Comparison of ENCODE assay signal across 14 mouse cellular contexts in the genomic region with DNA sequence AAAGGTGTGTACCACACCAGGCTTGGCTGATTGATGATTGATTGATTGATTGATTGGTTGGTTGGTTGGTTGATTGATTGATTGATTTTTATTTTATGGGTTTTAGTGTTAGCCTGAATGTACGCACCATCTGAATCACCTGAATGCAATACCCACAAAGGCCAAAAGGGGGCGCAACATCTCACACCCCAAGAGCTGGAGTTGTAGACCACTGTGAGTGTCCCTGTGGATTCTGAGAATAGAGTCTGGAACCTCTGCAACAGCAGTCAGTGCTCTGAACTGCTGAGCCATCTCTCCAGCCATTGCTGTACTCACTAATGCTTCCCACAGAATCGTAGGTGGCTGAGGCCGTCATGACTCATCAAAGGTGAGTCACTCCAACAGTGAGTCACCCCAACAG.
DNase-seq lines count a peak whose midpoint lies in the region; ATAC-seq and TF ChIP-seq lines count a peak whose summit lies in the region.
"Had no signal": no experiment of that assay in that cellular context is flagged by ENCODE, and none has a peak within 500 bp of the region (broad histone marks: within the 10 kb centered on the region; RNA-seq: fewer than 3 reads in every experiment).

No protein-coding gene starts in this region.

- H3K4me2 ChIP-seq in liver, embryonic 14.5 days (ENCODE audit: low read depth) = no peak overlapping the region
- H3K4me2 ChIP-seq in liver, embryonic 11.5 days = no peak overlapping the region
- H3K4me2 ChIP-seq: limb, embryonic 13.5 days; neural tube, embryonic 13.5 days had no signal

- DNase-seq in CD4-positive, CD25-positive, alpha-beta regulatory T cell, adult 2 months (ENCODE audit: low read depth, low spot score) = peak; percentile 34
- DNase-seq in liver, embryonic 14.5 days (ENCODE audit: low read depth in 3 of 3, low spot score in 3 of 3) = no peak
- DNase-seq in liver, embryonic 11.5 days (ENCODE audit: low spot score) = no peak
- no peak for DNase-seq in G1E (ENCODE audit: low spot score)
- peak; percentile 15 for DNase-seq in naive thymus-derived CD4-positive, alpha-beta T cell, adult 2 months (ENCODE audit: low read depth)
- no peak for DNase-seq in heart, postnatal 14 days
- no peak for DNase-seq in layer of hippocampus, adult 18-20 months (ENCODE audit: low spot score in 2 of 2)
- DNase-seq: cerebellum, postnatal 36 days; gastrocnemius, postnatal 25 days; heart, postnatal 36 days had no signal

- no peak overlapping the region for H3K9ac ChIP-seq in liver, embryonic 14.5 days (replicated peaks)
- H3K9ac ChIP-seq in liver, embryonic 11.5 days (ENCODE audit: low read depth, low read length) = no peak overlapping the region
- H3K9ac ChIP-seq: limb, embryonic 13.5 days; neural tube, embryonic 13.5 days had no signal

- H3K36me3 ChIP-seq in liver, embryonic 14.5 days (replicated peaks; ENCODE audit: control insufficient read depth, insufficient read depth, low read depth) = no peaks in the 10 kb centered on the region
- no peaks in the 10 kb centered on the region for H3K36me3 ChIP-seq in liver, embryonic 11.5 days (ENCODE audit: control insufficient read depth, insufficient read depth, low read length)
- H3K36me3 ChIP-seq in G1E (replicated peaks) = no peaks in the 10 kb centered on the region
- H3K36me3 ChIP-seq: limb, embryonic 13.5 days; neural tube, embryonic 13.5 days had no signal

- H3K27ac ChIP-seq in liver, embryonic 14.5 days = no peak overlapping the region
- H3K27ac ChIP-seq in liver, embryonic 11.5 days (ENCODE audit: low read depth, low read length) = no peak overlapping the region
- H3K27ac ChIP-seq: limb, embryonic 13.5 days; neural tube, embryonic 13.5 days had no signal

- TF ChIP-seq CTCF in liver, embryonic 14.5 days (IDR thresholded peaks at IDR 0.05; ENCODE audit: low read depth) = peak; percentile 65
- peak; percentile 57; the same call in 1 of the 2 replicates for TF ChIP-seq CTCF in G1E (IDR thresholded peaks at IDR 0.05; ENCODE audit: low read depth, low read length)

- 72% methylated on average over 4 of the region's 4 CpGs for WGBS in liver, embryonic 14.5 days (ENCODE audit: insufficient replicate concordance)
- 73% methylated on average over 4 of the region's 4 CpGs for WGBS in liver, embryonic 11.5 days

- H3K9me3 ChIP-seq in liver, embryonic 14.5 days (ENCODE audit: control insufficient read depth, low read length) = no peaks in the 10 kb centered on the region
- H3K9me3 ChIP-seq in liver, embryonic 11.5 days (ENCODE audit: control insufficient read depth, low read length) = no peaks in the 10 kb centered on the region
- H3K9me3 ChIP-seq in G1E (replicated peaks) = no peaks in the 10 kb centered on the region
- H3K9me3 ChIP-seq: limb, embryonic 13.5 days; megakaryocyte, embryonic 14.5 days; neural tube, embryonic 13.5 days had no signal

- H3K27me3 ChIP-seq in liver, embryonic 14.5 days (ENCODE audit: control insufficient read depth, insufficient read depth, low read length) = no peaks in the 10 kb centered on the region
- H3K27me3 ChIP-seq in liver, embryonic 11.5 days (replicated peaks; ENCODE audit: control insufficient read depth, insufficient read depth, low read length) = no peaks in the 10 kb centered on the region
- no peaks in the 10 kb centered on the region for H3K27me3 ChIP-seq in G1E (ENCODE audit: insufficient read depth, low read length)
- H3K27me3 ChIP-seq: limb, embryonic 13.5 days; megakaryocyte, embryonic 14.5 days had no signal

- H3K4me3 ChIP-seq in liver, embryonic 14.5 days (ENCODE audit: insufficient read depth in 1 of 2, low read depth in 2 of 2, low read length in 2 of 2) = no peak overlapping the region
- H3K4me3 ChIP-seq in liver, embryonic 11.5 days (ENCODE audit: low read depth, low read length) = no peak overlapping the region
- no peak overlapping the region for H3K4me3 ChIP-seq in G1E (ENCODE audit: low read depth, low read length)
- H3K4me3 ChIP-seq: limb, embryonic 13.5 days; megakaryocyte, embryonic 14.5 days; neural tube, embryonic 13.5 days had no signal

- TF ChIP-seq EP300 in liver, embryonic 14.5 days (IDR thresholded peaks at IDR 0.05; ENCODE audit: low read depth) = no peak

- H3K4me1 ChIP-seq in liver, embryonic 14.5 days (replicated peaks; ENCODE audit: control insufficient read depth in 2 of 2, insufficient read depth in 2 of 2, low read length in 1 of 2) = no peaks in the 10 kb centered on the region
- no peaks in the 10 kb centered on the region for H3K4me1 ChIP-seq in liver, embryonic 11.5 days (replicated peaks; ENCODE audit: control insufficient read depth, insufficient read depth, low read length)
- H3K4me1 ChIP-seq in G1E (ENCODE audit: insufficient read depth, low read depth, low read length) = no peaks in the 10 kb centered on the region
- H3K4me1 ChIP-seq: limb, embryonic 13.5 days; megakaryocyte, embryonic 14.5 days; neural tube, embryonic 13.5 days had no signal

- no peak for ATAC-seq in CD4-positive, CD25-positive, alpha-beta regulatory T cell, adult 4 months
- no peak for ATAC-seq in liver, embryonic 14.5 days (ENCODE audit: insufficient read depth)
- ATAC-seq in liver, embryonic 11.5 days (replicated peaks; ENCODE audit: low FRiP score) = no peak
- no peak for ATAC-seq in G1E (ENCODE audit: extremely low read depth, insufficient number of reproducible peaks, low FRiP score, poor library complexity, severe bottlenecking)

- intact Hi-C loops in heart, postnatal 14 days (cut with DNase I) = no loop called here

Comparison
In these comparisons a context has a peak if more than half of its experiments do, and no peak if none do; other contexts are left out.
1. DNase-seq: peak in CD4-positive, CD25-positive, alpha-beta regulatory T cell, adult 2 months (single experiment) and naive thymus-derived CD4-positive, alpha-beta T cell, adult 2 months (single experiment); none in liver, embryonic 14.5 days (0 of 3), liver, embryonic 11.5 days (single experiment), G1E (single experiment), heart, postnatal 14 days (0 of 2) and layer of hippocampus, adult 18-20 months (0 of 2).